Mouse (Mus musculus): Measurements from ENCODE around the gene Gclc. TPM values are rescaled to one million over a fixed set of nuclear protein-coding genes. Genes with fewer than 3 reads are reported as not detected.
"Not testable (repeated sequence)": the region's sequence is repeated elsewhere in the genome, so short reads cannot be mapped to it uniquely, and the experiment has no call there.

Gene Gclc
- polyA plus RNA-seq, 1 experiment from 2014 or later = 16.4 TPM

- Histone ChIP-seq H3K9ac (ENCODE audit: low read length) (no peak overlapping the region), H3K27ac (ENCODE audit: low read length) (no peak overlapping the region), H3K4me1 (replicated peaks; ENCODE audit: control insufficient read depth, insufficient read depth, low read length) (0 out of 2 replicates have a peak, but pooled peaks cover 2% of the 10 kb centered on the region), H3K4me2 (ENCODE audit: low read depth, low read length) (no peak overlapping the region), H3K4me3 (ENCODE audit: low read length) (no peak overlapping the region), H3K9me3 (ENCODE audit: control insufficient read depth, low read length) (peaks cover 3% of the 10 kb centered on the region; the same call in 1 of the 2 replicates), H3K27me3 (ENCODE audit: control insufficient read depth, insufficient read depth, low read depth, low read length) (no peaks in the 10 kb centered on the region), H3K36me3 (ENCODE audit: control insufficient read depth, insufficient read depth, low read length) (no peaks in the 10 kb centered on the region)
- no peak for ATAC-seq (ENCODE audit: low read depth)
- 60% methylated on average over 6 of the region's 6 CpGs for WGBS
Observed at GRCm38 (mm10) chr9:77737298-77738041, 16.9 kb upstream of the Gclc start.

GRCm38 (mm10) chr9:77741452-77741851, 12.9 kb upstream of the Gclc start:
- Histone ChIP-seq H3K9me3 (ENCODE audit: control insufficient read depth, low read length) (no peaks in the 10 kb centered on the region), H3K9ac (ENCODE audit: low read length) (no peak overlapping the region), H3K4me1 (replicated peaks; ENCODE audit: control insufficient read depth, insufficient read depth, low read length) (no peaks in the 10 kb centered on the region), H3K4me2 (ENCODE audit: low read depth, low read length) (no peak overlapping the region), H3K4me3 (ENCODE audit: low read length) (no peak overlapping the region), H3K27ac (ENCODE audit: low read length) (no peak overlapping the region), H3K27me3 (ENCODE audit: control insufficient read depth, insufficient read depth, low read depth, low read length) (no peaks in the 10 kb centered on the region), H3K36me3 (ENCODE audit: control insufficient read depth, insufficient read depth, low read length) (no peaks in the 10 kb centered on the region)
- WGBS = 77% methylated on average over 1 of the region's 1 CpGs
- ATAC-seq (ENCODE audit: low read depth) = no peak

GRCm38 (mm10) chr9:77744798-77745197, 9.5 kb upstream of the Gclc start:
- ATAC-seq (ENCODE audit: low read depth) = peak; percentile 72

GRCm38 (mm10) chr9:77746315-77746714, 8.0 kb upstream of the Gclc start:
- Histone ChIP-seq H3K36me3 (ENCODE audit: control insufficient read depth, insufficient read depth, low read length) (no peaks in the 10 kb centered on the region), H3K9ac (ENCODE audit: low read length) (no peak overlapping the region), H3K4me3 (ENCODE audit: low read length) (no peak overlapping the region), H3K27me3 (ENCODE audit: control insufficient read depth, insufficient read depth, low read depth, low read length) (no peaks in the 10 kb centered on the region), H3K4me2 (ENCODE audit: low read depth, low read length) (no peak overlapping the region), H3K4me1 (replicated peaks; ENCODE audit: control insufficient read depth, insufficient read depth, low read length) (peaks cover 5% of the 10 kb centered on the region; the same call in 1 of the 2 replicates), H3K27ac (ENCODE audit: low read length) (no peak overlapping the region), H3K9me3 (ENCODE audit: control insufficient read depth, low read length) (no peaks in the 10 kb centered on the region)
- ATAC-seq (ENCODE audit: low read depth) = no peak
- WGBS = 29% methylated on average over 2 of the region's 2 CpGs

More at GRCm38 (mm10) chr9:77744798-77745197, 9.5 kb upstream of the Gclc start:
- no peaks in the 10 kb centered on the region for H3K27me3 ChIP-seq (ENCODE audit: control insufficient read depth, insufficient read depth, low read depth, low read length)
- no peaks in the 10 kb centered on the region for H3K9me3 ChIP-seq (ENCODE audit: control insufficient read depth, low read length)
- no peak overlapping the region for H3K27ac ChIP-seq (ENCODE audit: low read length)
- H3K36me3 ChIP-seq (ENCODE audit: control insufficient read depth, insufficient read depth, low read length) = no peaks in the 10 kb centered on the region
- WGBS = 17% methylated on average over 3 of the region's 3 CpGs
- no peak overlapping the region for H3K4me2 ChIP-seq (ENCODE audit: low read depth, low read length)
- no peak overlapping the region for H3K4me3 ChIP-seq (ENCODE audit: low read length)
- H3K9ac ChIP-seq (ENCODE audit: low read length) = no peak overlapping the region
- H3K4me1 ChIP-seq (replicated peaks; ENCODE audit: control insufficient read depth, insufficient read depth, low read length) = peaks cover 3% of the 10 kb centered on the region; the same call in 1 of the 2 replicates

GRCm38 (mm10) chr9:77748292-77748691, 6.0 kb upstream of the Gclc start:
- H3K36me3 ChIP-seq (ENCODE audit: control insufficient read depth, insufficient read depth, low read length); H3K4me1 ChIP-seq (replicated peaks; ENCODE audit: control insufficient read depth, insufficient read depth, low read length); H3K4me2 ChIP-seq (ENCODE audit: low read depth, low read length); H3K4me3 ChIP-seq (ENCODE audit: low read length); H3K27ac ChIP-seq (ENCODE audit: low read length); H3K9me3 ChIP-seq (ENCODE audit: control insufficient read depth, low read length); H3K9ac ChIP-seq (ENCODE audit: low read length); H3K27me3 ChIP-seq (ENCODE audit: control insufficient read depth, insufficient read depth, low read depth, low read length); ATAC-seq (ENCODE audit: low read depth): not testable (repeated sequence)
- 86% methylated on average over 1 of the region's 1 CpGs for WGBS

GRCm38 (mm10) chr9:77750133-77751060, 3.9 kb upstream of the Gclc start:
- Histone ChIP-seq H3K4me3 (ENCODE audit: low read length) (peak overlapping the region; percentile 61), H3K36me3 (ENCODE audit: control insufficient read depth, insufficient read depth, low read length) (no peaks in the 10 kb centered on the region), H3K4me2 (ENCODE audit: low read depth, low read length) (peak overlapping the region; percentile 61), H3K4me1 (replicated peaks; ENCODE audit: control insufficient read depth, insufficient read depth, low read length) (peaks cover 6% of the 10 kb centered on the region), H3K9me3 (ENCODE audit: control insufficient read depth, low read length) (no peaks in the 10 kb centered on the region), H3K9ac (ENCODE audit: low read length) (peak overlapping the region; percentile 72), H3K27me3 (ENCODE audit: control insufficient read depth, insufficient read depth, low read depth, low read length) (no peaks in the 10 kb centered on the region), H3K27ac (ENCODE audit: low read length) (peak overlapping the region; percentile 94)
- peak; percentile 81 for ATAC-seq (ENCODE audit: low read depth)
- under 1% methylated on average over 75 of the region's 79 CpGs for WGBS

GRCm38 (mm10) chr9:77751091-77751521, 3.2 kb upstream of the Gclc start:
- peak overlapping the region; percentile 94 for H3K27ac ChIP-seq (ENCODE audit: low read length)
- H3K9ac ChIP-seq (ENCODE audit: low read length) = peak overlapping the region; percentile 72
- H3K9me3 ChIP-seq (ENCODE audit: control insufficient read depth, low read length) = no peaks in the 10 kb centered on the region
- H3K4me1 ChIP-seq (replicated peaks; ENCODE audit: control insufficient read depth, insufficient read depth, low read length) = peaks cover 11% of the 10 kb centered on the region
- H3K27me3 ChIP-seq (ENCODE audit: control insufficient read depth, insufficient read depth, low read depth, low read length) = no peaks in the 10 kb centered on the region
- no peaks in the 10 kb centered on the region for H3K36me3 ChIP-seq (ENCODE audit: control insufficient read depth, insufficient read depth, low read length)
- ATAC-seq (ENCODE audit: low read depth) = no peak
- H3K4me2 ChIP-seq (ENCODE audit: low read depth, low read length) = peak overlapping the region; percentile 61
- WGBS = 1% methylated on average over 12 of the region's 12 CpGs
- peak overlapping the region; percentile 61 for H3K4me3 ChIP-seq (ENCODE audit: low read length)

- no peaks in the 10 kb centered on the region for H3K27me3 ChIP-seq (ENCODE audit: control insufficient read depth, insufficient read depth, low read depth, low read length)
- H3K4me1 ChIP-seq (replicated peaks; ENCODE audit: control insufficient read depth, insufficient read depth, low read length) = peaks cover 14% of the 10 kb centered on the region
- no peaks in the 10 kb centered on the region for H3K9me3 ChIP-seq (ENCODE audit: control insufficient read depth, low read length)
- H3K27ac ChIP-seq (ENCODE audit: low read length) = peak overlapping the region; percentile 93
- peak; percentile 84 for ATAC-seq (ENCODE audit: low read depth)
- H3K4me2 ChIP-seq (ENCODE audit: low read depth, low read length) = peak overlapping the region; percentile 83
- H3K36me3 ChIP-seq (ENCODE audit: control insufficient read depth, insufficient read depth, low read length) = no peaks in the 10 kb centered on the region
- peak overlapping the region; percentile 83 for H3K9ac ChIP-seq (ENCODE audit: low read length)
- H3K4me3 ChIP-seq (ENCODE audit: low read length) = peak overlapping the region; percentile 86
- under 1% methylated on average over 45 of the region's 57 CpGs for WGBS
Observed at GRCm38 (mm10) chr9:77754728-77755402, 530 bp downstream of the Gclc start.

All from lung, embryonic 16.5 days (tissue).